Mouse (Mus musculus) testis, adult 2 months (tissue): ENCODE results near the gene Parp3.

Experiments
- CTCF ChIP-seq: fragments of 200-500 bp; IDR thresholded peaks from 2 replicates; pipeline ENCODE4 v1.5.1; 2012; ENCODE audit warnings: low read depth, mild to moderate bottlenecking, inconsistent platforms, low read length, moderate library complexity; ENCODE audit not compliant: control insufficient read depth, insufficient read depth, insufficient replicate concordance
- POLR2A ChIP-seq: fragments of 200-500 bp; IDR thresholded peaks from 2 replicates; pipeline ENCODE4 v1.6.1; 2012; ENCODE audit warnings: low read depth, mild to moderate bottlenecking, inconsistent platforms, low read length, moderate library complexity; ENCODE audit not compliant: control insufficient read depth

GRCm38 (mm10) chr9:106472321-106472720 is 4.4 kb downstream of the Parp3 start:
- TF ChIP-seq CTCF (no peak), POLR2A (no peak)
